Mouse (Mus musculus) embryonic facial prominence, embryonic 15.5 days (tissue): ENCODE data around the gene Olfr90. TPM values are rescaled to one million over a fixed set of nuclear protein-coding genes. Genes with fewer than 3 reads are reported as not detected.
"Not testable (repeated sequence)": the region's sequence is repeated elsewhere in the genome, so short reads cannot be mapped to it uniquely, and the experiment has no call there.

Experiments
- ATAC-seq: fragments of 200-750 bp; cut with Nextera tagmentation; 2 replicates; pipeline ENCODE4 v1.8.0; 2017; ENCODE audit warnings: low read depth, moderate TSS enrichment; ENCODE audit not compliant: insufficient number of reproducible peaks, low FRiP score, low TSS enrichment
- H3K27ac ChIP-seq: fragments of 300-500 bp; sonication (generic); replicated peaks from 2 replicates; pipeline ENCODE4 v1.5.1; 2015; ENCODE audit warnings: mild to moderate bottlenecking, inconsistent platforms
- H3K27me3 ChIP-seq: fragments of 300-500 bp; sonication (generic); 2 replicates; pipeline ENCODE4 v1.6.1; 2015; ENCODE audit warnings: inconsistent platforms
- H3K36me3 ChIP-seq: fragments of 300-500 bp; sonication (generic); 2 replicates; pipeline ENCODE4 v1.6.1; 2015; ENCODE audit warnings: mild to moderate bottlenecking, inconsistent platforms
- H3K4me1 ChIP-seq: fragments of 300-500 bp; sonication (generic); 2 replicates; pipeline ENCODE4 v1.6.1; 2015; ENCODE audit warnings: inconsistent platforms
- H3K4me2 ChIP-seq: fragments of 300-500 bp; sonication (generic); replicated peaks from 2 replicates; pipeline ENCODE4 v1.6.1; 2015; ENCODE audit warnings: mild to moderate bottlenecking, inconsistent platforms
- H3K4me3 ChIP-seq: fragments of 300-500 bp; sonication (generic); replicated peaks from 2 replicates; pipeline ENCODE4 v1.5.1; 2015; ENCODE audit warnings: mild to moderate bottlenecking, inconsistent platforms
- H3K9ac ChIP-seq: fragments of 300-500 bp; sonication (generic); 2 replicates; pipeline ENCODE4 v1.6.1; 2015; ENCODE audit warnings: inconsistent platforms
- H3K9me3 ChIP-seq: fragments of 300-500 bp; sonication (generic); replicated peaks from 2 replicates; pipeline ENCODE4 v1.6.1; 2016; ENCODE audit warnings: inconsistent platforms
- WGBS: fragments of 180-500 bp; shearing (Covaris S2); methylation state at CpG from one replicate; pipeline ENCODE4 v1.1.7; 2015; 5-methylcytosine and 5-hydroxymethylcytosine counted together
- polyA plus RNA-seq: library from polyadenylated mRNA; unstranded; fragments of >200 nt; fragmentation: Nextera tagmentation; extraction: Ambion mirVana; gene quantifications from 2 replicates; pipeline ENCODE4 v1.2.1, GENCODE M21; 2015

Gene Olfr90
- 0.07 TPM in 1 of 2 replicates, not detected in the other for polyA plus RNA-seq

DNA sequence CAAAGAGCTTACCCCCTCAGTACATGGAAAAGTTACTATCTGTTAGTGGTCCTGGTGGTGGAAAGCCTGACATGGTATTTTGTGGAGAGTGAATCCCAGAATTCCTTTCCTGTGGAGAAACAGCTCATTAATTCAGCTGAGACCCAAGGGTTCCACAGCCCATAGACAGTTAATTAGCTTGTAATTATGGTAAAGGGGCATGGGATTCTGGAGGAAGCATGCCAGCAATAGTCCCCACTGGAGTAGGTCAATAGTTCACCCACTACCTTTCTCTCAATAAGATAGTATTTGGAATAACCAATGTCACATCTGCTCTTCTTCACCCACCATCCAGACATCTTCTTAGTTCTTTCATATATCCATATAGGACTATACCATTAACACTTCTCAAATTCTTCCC, at the start of gene Olfr90:
Olfr90 (minus strand) TSS at position 101 of the 400 bp plus-strand sequence.
- no peaks in the 10 kb centered on the region for H3K9me3 ChIP-seq
- no peak within 1 kb of the TSS for H3K4me2 ChIP-seq
- H3K27ac ChIP-seq = no peak within 1 kb of the TSS
- H3K36me3 ChIP-seq = no peaks in the 10 kb centered on the region
- H3K4me3 ChIP-seq = no peak within 1 kb of the TSS
- H3K4me1 ChIP-seq = no peaks in the 10 kb centered on the region
- H3K9ac ChIP-seq = no peak within 1 kb of the TSS
- ATAC-seq = no peak
- H3K27me3 ChIP-seq = no peaks in the 10 kb centered on the region

DNA sequence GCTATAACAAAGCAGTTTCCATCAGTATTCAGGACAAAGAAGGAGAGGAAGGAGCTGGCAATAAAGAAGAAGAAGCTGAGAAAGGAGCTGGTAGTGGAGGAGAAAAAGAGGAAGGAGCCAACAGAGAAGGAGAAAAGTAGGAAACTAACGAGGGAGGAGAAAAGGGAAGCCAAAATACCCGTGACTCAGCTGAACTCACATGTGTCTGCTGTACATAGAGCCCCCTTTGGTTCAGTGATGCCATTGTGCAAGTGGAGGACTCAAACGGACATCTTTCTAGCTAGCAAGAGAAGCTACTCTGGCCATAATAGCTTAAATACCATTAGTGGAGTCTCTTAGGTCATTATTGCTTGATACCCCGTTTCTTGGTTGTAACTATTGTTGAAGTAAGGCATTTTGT, 43.1 kb upstream of the Olfr90 start:
- H3K9ac ChIP-seq, H3K9me3 ChIP-seq, H3K27ac ChIP-seq, H3K4me1 ChIP-seq, H3K4me2 ChIP-seq, H3K4me3 ChIP-seq, H3K36me3 ChIP-seq, H3K27me3 ChIP-seq, ATAC-seq: not testable (repeated sequence)
- 65% methylated on average over 4 of the region's 4 CpGs for WGBS

DNA sequence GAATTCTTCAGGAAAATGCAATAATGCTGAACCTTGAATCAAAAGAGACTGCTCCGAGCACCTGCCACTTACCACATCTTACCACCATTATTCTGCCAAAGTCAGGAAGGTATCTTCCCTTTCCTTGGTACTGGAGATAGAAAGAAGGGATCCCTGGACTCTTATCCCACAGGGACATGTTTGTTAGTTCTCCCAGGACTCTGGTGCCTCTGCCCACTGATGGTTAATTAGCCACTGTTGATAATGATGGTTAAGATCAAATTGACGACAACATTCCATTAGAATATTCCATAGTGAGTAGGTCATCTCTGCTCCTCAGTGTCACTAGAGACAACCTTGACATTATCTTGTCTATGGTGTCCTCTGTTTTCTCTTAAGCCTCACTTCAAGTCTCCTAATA, 31.7 kb upstream of the Olfr90 start, which contains the start of gene Olfr92:
Olfr92 (minus strand) TSS at position 101 of the 400 bp plus-strand sequence.
- 82% methylated on average over 2 of the region's 2 CpGs for WGBS
- Histone ChIP-seq H3K4me2 (no peak within 1 kb of the TSS), H3K36me3 (no peaks in the 10 kb centered on the region), H3K27me3 (no peaks in the 10 kb centered on the region), H3K4me3 (no peak within 1 kb of the TSS), H3K4me1 (no peaks in the 10 kb centered on the region), H3K9ac (no peak within 1 kb of the TSS), H3K9me3 (no peaks in the 10 kb centered on the region), H3K27ac (no peak within 1 kb of the TSS)
- no peak for ATAC-seq

DNA sequence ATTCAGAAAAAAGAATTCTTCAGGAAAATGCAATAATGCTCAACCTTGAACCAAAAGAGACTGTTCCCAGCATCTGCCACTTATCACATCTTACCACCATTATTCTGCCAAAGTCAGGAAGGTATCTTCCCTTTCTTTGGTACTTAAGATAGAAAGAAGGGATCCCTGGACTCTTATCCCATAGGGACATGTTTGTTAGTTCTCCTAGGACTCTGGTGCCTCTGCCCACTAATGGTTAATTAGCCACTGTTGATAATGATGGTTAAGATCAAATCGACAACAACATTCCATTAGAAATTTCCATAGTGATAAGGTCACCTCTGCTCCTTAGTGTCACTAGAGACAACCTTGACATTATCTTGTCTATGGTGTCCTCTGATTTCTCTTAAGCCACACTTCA, 9.9 kb upstream of the Olfr90 start, which contains the start of gene Olfr91:
Olfr91 (minus strand) TSS at position 101 of the 400 bp plus-strand sequence.
- no peak for ATAC-seq
- H3K9me3 ChIP-seq = no peaks in the 10 kb centered on the region
- 90% methylated on average over 1 of the region's 1 CpGs for WGBS
- no peak within 1 kb of the TSS for H3K27ac ChIP-seq
- no peaks in the 10 kb centered on the region for H3K27me3 ChIP-seq
- H3K36me3 ChIP-seq = no peaks in the 10 kb centered on the region
- H3K4me2 ChIP-seq = no peak within 1 kb of the TSS
- H3K9ac ChIP-seq = no peak within 1 kb of the TSS
- H3K4me1 ChIP-seq = no peaks in the 10 kb centered on the region
- H3K4me3 ChIP-seq = no peak within 1 kb of the TSS

DNA sequence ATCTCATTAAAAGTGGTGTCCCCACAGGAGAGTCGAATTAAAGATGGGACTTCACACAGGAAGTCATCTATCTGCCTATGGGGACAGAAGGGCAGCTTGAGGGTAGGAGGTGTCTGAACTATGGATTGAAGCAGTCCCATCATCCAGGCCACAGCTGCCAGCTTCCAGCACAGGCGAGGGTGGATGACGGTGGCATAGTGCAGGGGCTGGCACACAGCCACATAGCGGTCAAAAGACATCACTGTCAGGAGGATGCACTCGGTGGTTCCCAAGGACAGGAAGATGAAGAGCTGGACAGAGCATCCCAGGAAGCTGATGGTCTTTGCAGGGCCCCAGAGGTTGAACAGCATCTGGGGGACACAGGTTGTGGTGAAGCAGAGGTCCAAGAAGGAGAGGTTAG, 5.0 kb upstream of the Olfr90 start:
- 80% methylated on average over 5 of the region's 5 CpGs for WGBS
- Histone ChIP-seq H3K9me3 (no peaks in the 10 kb centered on the region), H3K27me3 (no peaks in the 10 kb centered on the region), H3K4me2 (no peak overlapping the region), H3K9ac (no peak overlapping the region), H3K4me3 (no peak overlapping the region), H3K27ac (no peak overlapping the region), H3K36me3 (no peaks in the 10 kb centered on the region), H3K4me1 (no peaks in the 10 kb centered on the region)
- ATAC-seq = no peak

DNA sequence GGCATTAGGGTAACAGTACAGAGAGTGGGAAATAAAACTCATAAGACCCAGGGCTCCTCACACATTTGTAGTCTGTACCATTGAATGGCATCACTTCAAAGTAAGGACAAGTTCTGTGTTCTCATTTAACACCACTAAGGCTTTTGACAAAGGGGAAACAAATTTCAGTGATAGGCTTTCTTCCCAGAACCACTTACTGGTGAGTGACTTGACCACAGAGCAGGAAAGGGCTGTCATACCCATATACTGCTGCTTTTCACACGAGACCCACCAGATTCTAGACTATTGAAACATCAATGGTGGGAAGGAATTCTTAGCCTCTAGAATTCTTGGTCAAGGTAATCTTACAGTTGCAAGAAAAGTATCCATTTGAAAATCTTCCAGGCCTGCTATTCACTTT, 3.9 kb upstream of the Olfr90 start:
- no peak overlapping the region for H3K27ac ChIP-seq
- no peaks in the 10 kb centered on the region for H3K27me3 ChIP-seq
- no peak overlapping the region for H3K9ac ChIP-seq
- H3K4me3 ChIP-seq = no peak overlapping the region
- WGBS = 60% methylated on average over 1 of the region's 1 CpGs
- H3K9me3 ChIP-seq = no peaks in the 10 kb centered on the region
- ATAC-seq = no peak
- no peak overlapping the region for H3K4me2 ChIP-seq
- H3K36me3 ChIP-seq = no peaks in the 10 kb centered on the region
- H3K4me1 ChIP-seq = no peaks in the 10 kb centered on the region

DNA sequence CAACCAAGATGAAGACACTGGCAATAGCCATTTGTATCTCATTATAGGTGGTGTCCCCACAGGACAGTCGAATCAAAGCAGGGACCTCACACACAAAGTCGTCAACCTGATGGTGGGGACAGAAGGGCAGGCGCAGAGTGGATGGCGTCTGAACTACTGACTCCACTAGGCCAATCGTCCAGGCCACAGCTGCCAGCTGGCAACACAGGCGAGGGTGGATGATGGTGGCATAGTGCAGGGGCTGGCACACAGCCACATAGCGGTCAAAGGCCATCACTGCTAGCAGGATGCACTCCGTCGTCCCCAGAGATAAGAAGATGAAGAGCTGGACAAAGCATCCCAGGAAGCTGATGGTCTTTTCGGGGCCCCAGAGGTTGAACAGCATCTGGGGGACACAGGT, 2.8 kb downstream of the Olfr90 start:
- Histone ChIP-seq H3K9me3 (no peaks in the 10 kb centered on the region), H3K27me3 (no peaks in the 10 kb centered on the region), H3K36me3 (no peaks in the 10 kb centered on the region), H3K4me1 (no peaks in the 10 kb centered on the region), H3K9ac (no peak overlapping the region), H3K27ac (no peak overlapping the region), H3K4me2 (no peak overlapping the region), H3K4me3 (no peak overlapping the region)
- 81% methylated on average over 10 of the region's 10 CpGs for WGBS
- no peak for ATAC-seq

DNA sequence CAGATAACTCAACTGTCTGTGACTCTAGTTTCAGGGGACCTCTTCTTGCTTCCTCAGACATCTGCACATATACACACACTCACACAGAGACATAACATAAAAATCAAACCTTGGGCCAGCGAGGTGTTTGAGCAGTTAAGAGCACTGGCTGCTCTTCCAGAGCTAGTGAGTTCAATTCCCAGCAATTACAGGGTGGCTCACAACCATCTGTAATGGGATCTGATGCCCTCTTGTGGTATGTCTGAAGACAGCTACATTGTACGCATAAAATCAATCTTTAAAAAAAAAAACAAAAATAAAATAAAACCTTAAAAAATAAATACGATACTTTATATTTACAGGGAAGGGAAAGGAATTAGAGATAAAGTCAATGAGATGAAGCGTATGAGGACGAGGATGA, 3.7 kb downstream of the Olfr90 start:
- no peaks in the 10 kb centered on the region for H3K4me1 ChIP-seq
- no peaks in the 10 kb centered on the region for H3K9me3 ChIP-seq
- no peak overlapping the region for H3K27ac ChIP-seq
- H3K4me2 ChIP-seq = no peak overlapping the region
- H3K9ac ChIP-seq = no peak overlapping the region
- no peak for ATAC-seq
- WGBS = 60% methylated on average over 5 of the region's 5 CpGs
- no peak overlapping the region for H3K4me3 ChIP-seq
- H3K36me3 ChIP-seq = no peaks in the 10 kb centered on the region
- no peaks in the 10 kb centered on the region for H3K27me3 ChIP-seq

DNA sequence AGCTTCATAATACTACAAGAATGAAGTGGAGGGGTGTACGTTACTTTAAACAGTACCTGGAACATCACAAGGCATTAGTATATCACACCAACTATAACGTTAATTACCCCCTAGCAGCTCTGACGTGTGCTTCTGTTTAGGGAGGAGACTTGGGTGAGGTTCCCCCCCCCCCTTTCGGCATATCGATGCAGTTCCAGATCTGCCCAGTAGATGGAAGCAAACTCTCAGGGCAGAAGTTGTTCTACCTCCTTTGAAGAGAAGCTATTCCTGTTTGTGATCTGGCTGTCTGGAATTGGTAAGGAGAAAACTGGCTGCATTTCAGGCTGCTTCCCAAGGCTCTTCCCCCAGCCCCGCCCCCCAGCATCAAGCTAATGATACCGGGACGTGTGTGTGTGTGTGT, 5.0 kb downstream of the Olfr90 start:
- no peaks in the 10 kb centered on the region for H3K27me3 ChIP-seq
- no peaks in the 10 kb centered on the region for H3K4me1 ChIP-seq
- H3K4me2 ChIP-seq = no peak overlapping the region
- WGBS = 5% methylated on average over 8 of the region's 8 CpGs
- H3K4me3 ChIP-seq = no peak overlapping the region
- H3K9ac ChIP-seq = no peak overlapping the region
- no peaks in the 10 kb centered on the region for H3K36me3 ChIP-seq
- H3K9me3 ChIP-seq = no peaks in the 10 kb centered on the region
- no peak overlapping the region for H3K27ac ChIP-seq
- ATAC-seq = peak; percentile 15; the same call in 1 of the 2 replicates

DNA sequence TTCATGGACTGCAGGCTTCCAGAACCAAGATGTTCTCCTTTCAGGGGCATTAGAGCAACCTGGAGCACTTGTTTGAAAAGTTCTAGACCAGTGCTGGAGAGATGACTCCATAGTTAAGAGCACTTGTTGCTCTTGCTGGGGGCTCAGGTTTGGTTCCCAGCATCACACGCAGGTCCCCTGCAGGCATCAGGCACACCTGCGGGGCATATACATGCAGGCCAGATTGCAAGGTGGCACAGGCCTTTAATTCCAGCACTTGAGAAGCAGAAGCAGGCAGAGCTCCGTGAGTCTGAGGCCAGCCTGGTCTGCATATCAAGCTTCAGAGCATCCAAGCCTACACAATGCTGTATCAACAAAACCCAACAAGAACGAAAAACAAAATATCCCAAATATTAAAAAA, 6.6 kb downstream of the Olfr90 start:
- H3K4me2 ChIP-seq = no peak overlapping the region
- H3K27me3 ChIP-seq = no peaks in the 10 kb centered on the region
- no peak overlapping the region for H3K4me3 ChIP-seq
- H3K9me3 ChIP-seq = no peaks in the 10 kb centered on the region
- 89% methylated on average over 4 of the region's 4 CpGs for WGBS
- no peak for ATAC-seq
- no peaks in the 10 kb centered on the region for H3K4me1 ChIP-seq
- no peak overlapping the region for H3K27ac ChIP-seq
- H3K36me3 ChIP-seq = peaks cover 4% of the 10 kb centered on the region; the same call in 1 of the 2 replicates
- no peak overlapping the region for H3K9ac ChIP-seq

DNA sequence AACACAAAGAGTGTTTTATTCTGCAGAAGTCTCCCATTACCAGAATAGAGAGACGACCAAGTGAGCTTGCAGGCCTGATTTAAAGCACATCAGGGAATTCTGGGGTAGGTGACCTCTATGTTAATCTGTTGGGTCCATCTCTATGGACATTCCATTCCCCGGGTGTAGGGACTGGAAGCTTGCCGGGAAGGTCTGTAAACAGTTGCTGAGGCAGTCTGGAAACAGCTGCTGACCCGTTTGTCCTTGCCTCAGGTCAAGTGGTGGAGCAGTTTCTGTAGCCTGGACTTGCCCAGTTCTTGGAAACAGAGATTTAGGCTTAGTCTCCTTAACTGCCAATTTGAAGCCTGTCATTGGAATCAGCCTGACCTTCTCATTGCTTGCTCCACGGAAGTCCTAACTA, 8.2 kb downstream of the Olfr90 start:
- WGBS = 15% methylated on average over 5 of the region's 5 CpGs
- H3K4me1 ChIP-seq = no peaks in the 10 kb centered on the region
- ATAC-seq = no peak
- peaks cover 18% of the 10 kb centered on the region for H3K36me3 ChIP-seq
- H3K4me3 ChIP-seq = no peak overlapping the region
- no peak overlapping the region for H3K27ac ChIP-seq
- H3K4me2 ChIP-seq = no peak overlapping the region
- H3K9ac ChIP-seq = no peak overlapping the region
- H3K9me3 ChIP-seq = no peaks in the 10 kb centered on the region
- no peaks in the 10 kb centered on the region for H3K27me3 ChIP-seq

DNA sequence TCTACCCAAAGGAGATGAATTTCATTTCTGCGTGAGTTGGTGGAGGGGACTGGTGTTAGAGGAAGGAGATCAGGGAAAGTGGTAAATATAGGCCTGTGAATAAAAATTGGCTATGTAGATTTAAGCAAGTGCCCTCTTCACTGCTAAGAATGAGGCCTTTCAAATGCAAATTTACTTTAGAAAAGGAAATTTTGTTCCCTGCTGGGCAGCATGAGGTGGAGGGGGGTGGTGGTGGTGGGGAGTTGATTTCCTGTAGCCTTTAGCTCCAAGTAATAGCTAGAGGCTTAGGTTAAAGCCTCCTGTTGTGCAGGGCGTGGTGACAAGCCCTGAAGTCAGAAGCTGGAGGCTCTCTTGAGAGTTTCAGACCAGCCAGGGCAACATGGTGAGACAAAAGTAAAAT, 9.3 kb downstream of the Olfr90 start:
- Histone ChIP-seq H3K27me3 (no peaks in the 10 kb centered on the region), H3K27ac (no peak overlapping the region), H3K9me3 (no peaks in the 10 kb centered on the region), H3K4me2 (no peak overlapping the region), H3K36me3 (peaks cover 26% of the 10 kb centered on the region), H3K4me3 (no peak overlapping the region), H3K9ac (no peak overlapping the region), H3K4me1 (no peaks in the 10 kb centered on the region)
- no peak for ATAC-seq
- WGBS = 27% methylated on average over 2 of the region's 2 CpGs
